Mouse (Mus musculus) forebrain, embryonic 15.5 days (tissue): ENCODE data around the gene Gm49450. TPM values are rescaled to one million over a fixed set of nuclear protein-coding genes. Genes with fewer than 3 reads are reported as not detected.
"Not testable (repeated sequence)": the region's sequence is repeated elsewhere in the genome, so short reads cannot be mapped to it uniquely, and the experiment has no call there.

ENCODE experiments used
- ATAC-seq: fragments of 200-750 bp; cut with Nextera tagmentation; replicated peaks from 2 replicates; pipeline ENCODE4 v1.8.0; 2017; ENCODE audit warnings: mild to moderate bottlenecking, moderate TSS enrichment, moderate library complexity
- H3K27ac ChIP-seq: fragments of 300-500 bp; sonication (generic); replicated peaks from 2 replicates; pipeline ENCODE4 v1.5.1; 2015; ENCODE audit warnings: mild to moderate bottlenecking, inconsistent platforms
- H3K27me3 ChIP-seq: fragments of 300-500 bp; sonication (generic); 2 replicates; pipeline ENCODE4 v1.6.1; 2015; ENCODE audit warnings: inconsistent platforms
- H3K36me3 ChIP-seq: fragments of 300-500 bp; sonication (generic); 2 replicates; pipeline ENCODE4 v1.6.1; 2015; ENCODE audit warnings: mild to moderate bottlenecking, inconsistent platforms
- H3K4me1 ChIP-seq: fragments of 300-500 bp; sonication (generic); 2 replicates; pipeline ENCODE4 v1.6.1; 2015; ENCODE audit warnings: inconsistent platforms
- H3K4me2 ChIP-seq: fragments of 300-500 bp; sonication (generic); replicated peaks from 2 replicates; pipeline ENCODE4 v1.6.1; 2015; ENCODE audit warnings: mild to moderate bottlenecking, inconsistent platforms
- H3K4me3 ChIP-seq: fragments of 300-500 bp; sonication (generic); 2 replicates; pipeline ENCODE4 v1.5.1; 2015; ENCODE audit warnings: mild to moderate bottlenecking, inconsistent platforms
- H3K9ac ChIP-seq: fragments of 300-500 bp; sonication (generic); replicated peaks from 2 replicates; pipeline ENCODE4 v1.6.1; 2015; ENCODE audit warnings: mild to moderate bottlenecking, inconsistent platforms
- H3K9me3 ChIP-seq: fragments of 300-500 bp; sonication (generic); 2 replicates; pipeline ENCODE4 v1.6.1; 2016; ENCODE audit warnings: inconsistent platforms
- WGBS: fragments of 180-500 bp; shearing (Covaris S2); methylation state at CpG from one replicate; pipeline ENCODE4 v1.1.7; 2015; ENCODE audit warnings: mixed read lengths; 5-methylcytosine and 5-hydroxymethylcytosine counted together
- polyA plus RNA-seq: library from polyadenylated mRNA; unstranded; fragments of >200 nt; fragmentation: Nextera tagmentation; extraction: Ambion mirVana; gene quantifications from 2 replicates; pipeline ENCODE4 v1.2.1, GENCODE M21; 2015

Gene Gm49450
- polyA plus RNA-seq, 1 experiment from 2014 or later = not detected

DNA sequence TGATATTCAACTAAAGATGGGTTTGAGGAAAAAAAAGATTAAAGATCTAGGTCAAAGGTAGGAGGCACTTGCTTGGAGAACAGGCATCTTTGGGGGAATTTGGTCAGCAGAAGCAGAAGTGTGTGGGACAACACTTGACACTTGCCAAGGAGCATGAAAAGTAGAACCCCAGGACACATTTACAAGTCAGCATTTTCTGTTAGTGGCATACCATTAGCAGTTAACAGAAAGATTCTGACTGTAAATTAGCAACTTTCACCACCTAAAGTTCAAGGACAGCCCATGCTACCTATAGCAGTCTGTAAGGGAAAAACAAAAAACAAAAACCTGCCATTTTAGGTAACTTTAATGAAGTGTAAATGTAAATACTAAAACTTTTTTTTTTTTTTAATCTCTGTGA lies 5.0 kb downstream of the Gm49450 start:
- Histone ChIP-seq H3K27ac (peak overlapping the region; percentile 48), H3K4me2 (peak overlapping the region; percentile 71), H3K4me1 (peaks cover 18% of the 10 kb centered on the region), H3K27me3 (no peaks in the 10 kb centered on the region), H3K36me3 (peaks cover 15% of the 10 kb centered on the region), H3K4me3 (peak overlapping the region; percentile 40), H3K9ac (peak overlapping the region; percentile 51; the same call in 1 of the 2 replicates), H3K9me3 (no peaks in the 10 kb centered on the region)
- ATAC-seq = no peak

GRCm38 (mm10) chr15:98947884-98948283 lies 5.5 kb downstream of the Gm49450 start:
- peaks cover 15% of the 10 kb centered on the region for H3K36me3 ChIP-seq
- H3K4me3 ChIP-seq = peak overlapping the region; percentile 40; the same call in 1 of the 2 replicates
- WGBS = 50% methylated on average over 3 of the region's 3 CpGs
- no peak for ATAC-seq
- H3K27me3 ChIP-seq = no peaks in the 10 kb centered on the region
- H3K27ac ChIP-seq = peak overlapping the region; percentile 48
- H3K4me2 ChIP-seq = peak overlapping the region; percentile 71
- peaks cover 18% of the 10 kb centered on the region for H3K4me1 ChIP-seq
- H3K9ac ChIP-seq = 0 out of 2 replicates have a peak overlapping the region, but pooled peaks have one; percentile 0
- H3K9me3 ChIP-seq = no peaks in the 10 kb centered on the region

DNA sequence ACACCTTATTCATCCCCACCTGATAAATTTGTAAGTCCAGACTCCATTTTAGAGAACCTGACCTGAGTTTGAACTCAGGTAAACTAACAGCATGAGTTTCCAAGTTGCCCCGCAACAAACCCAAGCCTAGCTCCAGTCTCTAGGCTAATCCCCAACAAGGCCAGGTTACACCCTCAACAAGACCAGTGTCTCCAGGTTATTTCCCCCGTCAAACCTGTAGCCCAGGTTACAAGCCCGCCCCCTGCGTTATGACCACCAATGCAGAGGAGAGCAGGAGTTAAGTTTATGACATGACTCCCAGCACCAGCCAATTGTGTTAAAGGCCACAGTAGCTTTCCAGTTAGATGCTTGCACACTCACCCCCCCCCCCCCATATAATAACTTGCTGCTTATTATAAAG lies 10.2 kb downstream of the Gm49450 start:
- no peak overlapping the region for H3K9ac ChIP-seq
- no peak for ATAC-seq
- H3K4me1 ChIP-seq = peaks cover 4% of the 10 kb centered on the region; the same call in 1 of the 2 replicates
- no peak overlapping the region for H3K27ac ChIP-seq
- no peak overlapping the region for H3K4me2 ChIP-seq
- H3K27me3 ChIP-seq = no peaks in the 10 kb centered on the region
- no peaks in the 10 kb centered on the region for H3K9me3 ChIP-seq
- 82% methylated on average over 4 of the region's 4 CpGs for WGBS
- H3K4me3 ChIP-seq = no peak overlapping the region
- H3K36me3 ChIP-seq = no peaks in the 10 kb centered on the region

GRCm38 (mm10) chr15:98942081-98942480 lies 11.3 kb downstream of the Gm49450 start:
- no peak overlapping the region for H3K9ac ChIP-seq
- no peak overlapping the region for H3K4me3 ChIP-seq
- H3K4me1 ChIP-seq = no peaks in the 10 kb centered on the region
- H3K9me3 ChIP-seq = no peaks in the 10 kb centered on the region
- H3K4me2 ChIP-seq = no peak overlapping the region
- H3K36me3 ChIP-seq = no peaks in the 10 kb centered on the region
- H3K27ac ChIP-seq = no peak overlapping the region
- no peaks in the 10 kb centered on the region for H3K27me3 ChIP-seq
- WGBS = 71% methylated on average over 4 of the region's 4 CpGs
- ATAC-seq = no peak

DNA sequence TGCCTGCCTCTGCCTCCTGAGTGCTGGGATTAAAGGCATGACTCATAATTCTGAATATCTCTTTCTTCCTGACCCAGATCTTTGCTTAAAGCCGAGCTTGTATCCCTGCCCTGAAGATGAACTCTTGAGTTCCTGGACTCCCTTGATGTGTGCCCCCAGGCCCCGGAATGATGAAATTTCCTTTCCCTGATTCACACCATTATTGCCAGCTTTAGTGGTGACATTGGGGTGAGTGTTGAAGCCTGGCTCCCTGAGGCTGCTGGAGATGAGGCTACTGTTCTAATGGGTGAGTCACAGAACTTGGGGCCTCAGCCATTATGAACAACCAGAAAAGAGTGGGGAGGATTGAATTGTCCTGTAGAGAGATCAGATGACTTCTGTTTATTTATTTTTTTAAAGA lies 11.8 kb downstream of the Gm49450 start:
- Histone ChIP-seq H3K9ac (no peak overlapping the region), H3K36me3 (no peaks in the 10 kb centered on the region), H3K4me2 (no peak overlapping the region), H3K27ac (no peak overlapping the region), H3K4me1 (no peaks in the 10 kb centered on the region), H3K4me3 (no peak overlapping the region), H3K9me3 (no peaks in the 10 kb centered on the region), H3K27me3 (no peaks in the 10 kb centered on the region)
- WGBS = 90% methylated on average over 2 of the region's 2 CpGs
- no peak for ATAC-seq

DNA sequence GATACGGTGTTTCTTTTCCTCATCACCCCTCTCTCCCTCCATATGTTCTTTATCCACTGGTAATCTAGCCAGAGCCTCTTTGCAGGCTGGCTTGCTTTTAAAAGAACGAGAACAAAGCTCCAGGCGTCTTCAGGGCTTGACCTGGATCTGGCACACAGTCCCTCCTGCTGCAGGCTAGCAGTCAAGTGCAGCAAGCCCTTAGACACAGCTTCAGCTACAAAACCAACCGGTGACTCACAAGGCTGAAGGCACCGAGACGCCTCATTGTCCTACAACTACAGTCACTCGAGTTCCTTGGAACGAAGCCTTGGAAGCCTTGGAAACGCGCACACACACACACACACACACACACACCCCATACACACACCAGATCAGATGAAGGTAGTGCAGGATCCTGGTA lies 12.5 kb downstream of the Gm49450 start:
- 43% methylated on average over 10 of the region's 10 CpGs for WGBS

DNA sequence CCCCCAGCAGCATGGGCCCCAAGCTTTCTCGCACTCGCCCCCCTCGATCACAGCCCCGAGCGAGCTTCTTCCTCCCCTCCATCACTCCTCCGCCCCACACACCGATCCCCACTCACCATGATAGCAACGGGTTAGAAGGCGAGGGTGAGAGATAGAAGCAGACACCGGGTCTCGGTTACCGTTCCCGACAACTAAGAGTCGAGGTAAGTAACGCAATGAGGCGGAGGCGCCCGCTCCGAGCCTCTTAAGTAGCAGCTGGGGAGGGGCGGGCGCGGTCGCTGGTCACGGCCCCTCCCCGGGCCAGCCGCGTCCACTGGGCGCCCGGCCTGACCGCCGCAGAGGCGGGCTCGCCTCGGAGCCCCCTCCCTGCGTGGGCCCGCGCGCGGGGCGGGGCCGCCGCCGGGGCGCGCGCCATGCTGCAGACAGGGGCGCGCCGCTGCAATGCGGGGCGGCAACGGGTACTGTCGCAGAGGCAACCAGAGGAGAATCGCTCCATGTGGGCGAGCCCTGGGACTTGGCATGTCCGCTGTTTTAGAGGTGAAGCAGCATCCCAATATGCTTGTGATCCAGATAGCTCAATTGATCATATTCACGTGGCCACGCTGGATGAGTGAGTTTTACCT lies 19.0 kb downstream of the Gm49450 start, which contains the start of gene Tuba1b:
TSS of gene Tuba1b (minus strand) at position 349 of the 623 bp plus-strand sequence.
- Histone ChIP-seq H3K9ac (peak within 1 kb of the TSS; percentile 90), H3K27ac (peak within 1 kb of the TSS; percentile 99), H3K4me2 (peak within 1 kb of the TSS; percentile 73), H3K9me3 (no peaks in the 10 kb centered on the region), H3K4me1 (peaks cover 29% of the 10 kb centered on the region), H3K36me3 (peaks cover 11% of the 10 kb centered on the region), H3K4me3 (peak within 1 kb of the TSS; percentile 76), H3K27me3 (no peaks in the 10 kb centered on the region)
- WGBS = under 1% methylated on average over 56 of the region's 58 CpGs
- ATAC-seq = peak; percentile 89

More for the DNA sequence above, 12.5 kb downstream of the Gm49450 start:
- no peak for ATAC-seq
- Histone ChIP-seq H3K27me3 (no peaks in the 10 kb centered on the region), H3K9me3 (no peaks in the 10 kb centered on the region), H3K4me2 (no peak overlapping the region), H3K27ac (peak overlapping the region; percentile 57), H3K9ac (no peak overlapping the region), H3K4me1 (peaks cover 5% of the 10 kb centered on the region), H3K36me3 (no peaks in the 10 kb centered on the region), H3K4me3 (no peak overlapping the region)

GRCm38 (mm10) chr15:98933833-98934216 lies 19.5 kb downstream of the Gm49450 start:
- Histone ChIP-seq H3K4me3 (peak overlapping the region; percentile 76), H3K36me3 (peaks cover 11% of the 10 kb centered on the region), H3K27me3 (no peaks in the 10 kb centered on the region), H3K4me2 (peak overlapping the region; percentile 73), H3K9me3 (no peaks in the 10 kb centered on the region), H3K4me1 (peaks cover 35% of the 10 kb centered on the region), H3K9ac (peak overlapping the region; percentile 90), H3K27ac (peak overlapping the region; percentile 99)
- WGBS = under 1% methylated on average over 35 of the region's 35 CpGs
- peak; percentile 89 for ATAC-seq

GRCm38 (mm10) chr15:98933004-98933671 lies 20.2 kb downstream of the Gm49450 start:
- peak; percentile 38; the same call in 1 of the 2 replicates for ATAC-seq
- H3K27me3 ChIP-seq, H3K9me3 ChIP-seq: not testable (repeated sequence)
- Histone ChIP-seq H3K4me3 (peak overlapping the region; percentile 76), H3K4me2 (peak overlapping the region; percentile 73), H3K36me3 (peaks cover 11% of the 10 kb centered on the region), H3K4me1 (peaks cover 39% of the 10 kb centered on the region), H3K27ac (peak overlapping the region; percentile 99), H3K9ac (peak overlapping the region; percentile 90)
- WGBS = 10% methylated on average over 8 of the region's 9 CpGs

- Histone ChIP-seq H3K9me3 (no peaks in the 10 kb centered on the region), H3K4me3 (no peak overlapping the region), H3K27me3 (no peaks in the 10 kb centered on the region), H3K27ac (no peak overlapping the region; the same call in 1 of the 2 replicates), H3K4me2 (no peak overlapping the region), H3K4me1 (peaks cover 35% of the 10 kb centered on the region), H3K9ac (0 out of 2 replicates have a peak overlapping the region, but pooled peaks have one; percentile 24), H3K36me3 (peaks cover 11% of the 10 kb centered on the region)
- ATAC-seq = no peak
- WGBS = 56% methylated on average over 3 of the region's 3 CpGs
Observed at GRCm38 (mm10) chr15:98930998-98931397, 22.4 kb downstream of the Gm49450 start.

DNA sequence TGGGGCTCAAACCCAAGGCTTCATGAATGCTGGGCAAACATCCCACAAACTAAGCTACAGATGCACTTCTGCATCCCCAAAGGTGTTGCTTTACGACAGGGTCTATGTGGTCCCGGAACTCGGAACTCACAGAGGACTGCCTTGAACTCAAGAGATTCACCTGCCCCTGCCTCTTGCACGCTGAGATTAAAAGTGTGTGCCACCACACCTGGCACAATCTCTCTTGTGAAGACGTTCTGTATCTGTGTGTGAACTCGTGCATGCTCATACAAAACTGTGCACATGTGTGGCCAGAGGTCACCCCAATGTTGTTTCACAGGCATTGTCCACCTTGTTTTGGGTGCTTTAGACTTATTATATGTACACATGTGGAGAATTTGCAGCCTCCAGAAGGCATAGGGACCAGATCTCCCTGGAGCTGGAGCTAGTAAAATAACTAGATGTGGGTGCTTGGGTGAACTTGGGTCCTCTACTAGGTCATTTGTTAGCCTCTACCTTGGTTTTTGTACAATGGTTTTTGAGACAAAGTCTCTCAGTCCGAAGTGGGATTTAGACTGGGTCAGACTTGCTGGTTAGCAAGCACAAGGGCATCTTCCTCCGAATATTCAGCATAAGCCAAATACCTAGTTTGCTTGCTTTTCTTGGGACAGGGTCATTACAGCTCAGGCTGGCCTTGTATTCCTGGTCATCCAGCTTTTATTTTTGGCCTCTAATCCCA lies 23.2 kb downstream of the Gm49450 start:
- Histone ChIP-seq H3K9ac (no peak overlapping the region), H3K27me3 (no peaks in the 10 kb centered on the region), H3K27ac (no peak overlapping the region), H3K4me2 (no peak overlapping the region), H3K4me1 (peaks cover 27% of the 10 kb centered on the region), H3K36me3 (peaks cover 11% of the 10 kb centered on the region), H3K9me3 (no peaks in the 10 kb centered on the region), H3K4me3 (no peak overlapping the region)
- WGBS = 46% methylated on average over 8 of the region's 8 CpGs
- no peak for ATAC-seq
